Mouse (Mus musculus) liver, adult 2 months (tissue): ENCODE measurements around the gene Agap1.

Source experiments
- CTCF ChIP-seq: fragments of 200-500 bp; IDR thresholded peaks from 2 replicates; pipeline ENCODE4 v1.5.1; 2011; ENCODE audit warnings: low read depth, low read length, control low read depth
- POLR2A ChIP-seq: fragments of 200-500 bp; IDR thresholded peaks from 2 replicates; pipeline ENCODE4 v1.6.1; 2011; ENCODE audit warnings: low read length, control low read depth; ENCODE audit not compliant: insufficient read depth; ENCODE audit errors: extremely low read depth

DNA sequence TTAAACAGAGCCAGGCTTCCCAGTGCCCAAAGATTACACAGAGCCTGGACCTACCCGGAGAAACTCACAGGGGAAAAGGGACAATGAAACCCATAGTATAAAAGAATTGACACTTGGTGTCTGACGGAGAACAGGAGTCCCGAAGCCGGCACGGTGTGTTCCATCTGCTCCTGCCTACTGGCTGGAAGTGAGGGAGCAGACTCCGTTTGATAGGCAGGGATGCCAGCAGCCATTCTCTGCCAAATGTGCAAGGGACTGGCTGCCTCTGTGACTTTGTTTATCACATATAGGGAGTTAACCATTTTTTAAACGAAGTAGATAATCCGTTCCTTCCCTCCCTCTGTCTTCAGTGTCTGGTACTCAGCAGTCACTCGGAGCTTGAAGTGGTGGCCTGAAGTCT, 214.0 kb downstream of the Agap1 start:
- TF ChIP-seq CTCF, result no peak
- TF ChIP-seq POLR2A, result no peak
